Mouse (Mus musculus) heart, adult 2 months (tissue): ENCODE results near the gene Pde8a. TPM values are rescaled to one million over a fixed set of nuclear protein-coding genes. Genes with fewer than 3 reads are reported as not detected.
"Not testable (repeated sequence)": the region's sequence is repeated elsewhere in the genome, so short reads cannot be mapped to it uniquely, and the experiment has no call there.

ENCODE experiments used
- DNase-seq, 2 experiments: peaks; one replicate each; pipeline ENCODE4 v3.0.0; 2021
- H3K27ac ChIP-seq: fragments of 200-600 bp; 2 replicates; pipeline ENCODE4 v1.8.1; 2022
- H3K27me3 ChIP-seq: fragments of 200-500 bp; 2 replicates; pipeline ENCODE4 v1.6.1; 2012; ENCODE audit warnings: mild to moderate bottlenecking, low read length, inconsistent platforms, mixed read lengths; ENCODE audit not compliant: control insufficient read depth, insufficient read depth
- H3K36me3 ChIP-seq: fragments of 200-500 bp; 2 replicates; pipeline ENCODE4 v1.6.1; 2012; ENCODE audit warnings: low read length, inconsistent platforms; ENCODE audit not compliant: control insufficient read depth, insufficient read depth
- H3K4me1 ChIP-seq: fragments of 200-500 bp; 2 replicates; pipeline ENCODE4 v1.6.1; 2011; ENCODE audit warnings: low read length; ENCODE audit not compliant: control insufficient read depth, insufficient read depth
- H3K4me3 ChIP-seq: fragments of 200-600 bp; 2 replicates; pipeline ENCODE4 v1.8.1; 2022
- H3K79me2 ChIP-seq: fragments of 200-500 bp; replicated peaks from 2 replicates; pipeline ENCODE4 v1.6.1; 2012; ENCODE audit warnings: mild to moderate bottlenecking, inconsistent platforms, low read length, moderate library complexity, mixed read lengths; ENCODE audit not compliant: control insufficient read depth, insufficient read depth
- H3K9ac ChIP-seq: fragments of 200-500 bp; 2 replicates; pipeline ENCODE4 v1.6.1; 2012; ENCODE audit warnings: low read depth, mild to moderate bottlenecking, control low read depth, inconsistent platforms, low read length, mixed read lengths
- CTCF ChIP-seq: fragments of 200-600 bp; IDR thresholded peaks from 2 replicates; pipeline ENCODE4 v1.8.1; 2022; ENCODE audit warnings: antibody characterized with exemption, mild to moderate bottlenecking, moderate library complexity
- EP300 ChIP-seq: fragments of 200-500 bp; IDR thresholded peaks from 2 replicates; pipeline ENCODE4 v1.6.1; 2011; ENCODE audit warnings: low read depth, low read length, control low read depth; ENCODE audit not compliant: insufficient read depth
- POLR2A ChIP-seq: fragments of 200-500 bp; IDR thresholded peaks from 2 replicates; pipeline ENCODE4 v1.6.1; 2011; ENCODE audit warnings: mild to moderate bottlenecking, low read depth, low read length, control low read depth; ENCODE audit not compliant: insufficient read depth
- WGBS: fragments of 180-500 bp; shearing (Covaris S2); methylation state at CpG from one replicate; pipeline ENCODE4 v1.1.7; 2018; 5-methylcytosine and 5-hydroxymethylcytosine counted together
- intact Hi-C: fragments of 180-260 bp; cut with DNase I; formaldehyde crosslinking; loops from one replicate; pipeline ENCODE4 v1.15.1; 2025
- polyA plus RNA-seq: library from polyadenylated mRNA; depleted of rRNA; stranded (reverse); fragments of >200 nt; gene quantifications from 2 replicates; pipeline ENCODE4 v1.2.3, GENCODE M21; 2012
- total RNA-seq, 2 experiments: library from RNA; stranded (reverse); gene quantifications; 2 replicates each; pipeline ENCODE4 v1.2.3; 2021

The Pde8a gene
- total and polyA plus RNA-seq, 3 experiments, result 7.8 to 13.0 (median 12.2) TPM

- H3K79me2 ChIP-seq, result no peaks in the 10 kb centered on the region
- no peak for TF ChIP-seq EP300
- no peaks in the 10 kb centered on the region for H3K27me3 ChIP-seq
- H3K36me3 ChIP-seq, result no peaks in the 10 kb centered on the region
- H3K4me1 ChIP-seq, result no peaks in the 10 kb centered on the region; the same call in 1 of the 2 replicates
- intact Hi-C loops, result no loop called here
- H3K9ac ChIP-seq, result no peak overlapping the region
- 69% methylated on average over 5 of the region's 5 CpGs for WGBS
- H3K4me3 ChIP-seq, result no peak overlapping the region
- H3K27ac ChIP-seq, result no peak overlapping the region
- DNase-seq, result no peak
Observed at GRCm38 (mm10) chr7:81176187-81176769, 37.1 kb upstream of the Pde8a start.

- H3K79me2 ChIP-seq, result no peaks in the 10 kb centered on the region
- H3K4me3 ChIP-seq, result no peak overlapping the region
- no peak overlapping the region for H3K9ac ChIP-seq
- TF ChIP-seq POLR2A (no peak), EP300 (no peak), CTCF (no peak)
- no peaks in the 10 kb centered on the region for H3K27me3 ChIP-seq
- H3K27ac ChIP-seq, result no peak overlapping the region
- no peaks in the 10 kb centered on the region for H3K36me3 ChIP-seq
- intact Hi-C loops, result no loop called here
- no peak for DNase-seq
- no peaks in the 10 kb centered on the region; the same call in 1 of the 2 replicates for H3K4me1 ChIP-seq
- 68% methylated on average over 5 of the region's 5 CpGs for WGBS
Observed at GRCm38 (mm10) chr7:81179494-81179893, 33.9 kb upstream of the Pde8a start.

- H3K36me3 ChIP-seq, result no peaks in the 10 kb centered on the region
- H3K4me1 ChIP-seq, result no peaks in the 10 kb centered on the region
- no peak overlapping the region for H3K4me3 ChIP-seq
- no peak for TF ChIP-seq EP300
- TF ChIP-seq POLR2A, result no peak
- no peak for TF ChIP-seq CTCF
- 80% methylated on average over 10 of the region's 10 CpGs for WGBS
- no peaks in the 10 kb centered on the region for H3K79me2 ChIP-seq
- H3K27ac ChIP-seq, result no peak overlapping the region
- no peaks in the 10 kb centered on the region for H3K27me3 ChIP-seq
- no peak for DNase-seq
- intact Hi-C loops, result no loop called here
- H3K9ac ChIP-seq, result no peak overlapping the region
Observed at GRCm38 (mm10) chr7:81182492-81183175, 30.8 kb upstream of the Pde8a start.

GRCm38 (mm10) chr7:81183181-81183580 is 30.2 kb upstream of the Pde8a start:
- no peak overlapping the region for H3K9ac ChIP-seq
- TF ChIP-seq EP300 (no peak), POLR2A (no peak), CTCF (no peak)
- H3K36me3 ChIP-seq, result no peaks in the 10 kb centered on the region
- H3K27me3 ChIP-seq, result no peaks in the 10 kb centered on the region
- no peaks in the 10 kb centered on the region for H3K79me2 ChIP-seq
- no peak overlapping the region for H3K27ac ChIP-seq
- DNase-seq, result no peak
- no peak overlapping the region for H3K4me3 ChIP-seq
- H3K4me1 ChIP-seq, result no peaks in the 10 kb centered on the region
- intact Hi-C loops, result no loop called here

DNA sequence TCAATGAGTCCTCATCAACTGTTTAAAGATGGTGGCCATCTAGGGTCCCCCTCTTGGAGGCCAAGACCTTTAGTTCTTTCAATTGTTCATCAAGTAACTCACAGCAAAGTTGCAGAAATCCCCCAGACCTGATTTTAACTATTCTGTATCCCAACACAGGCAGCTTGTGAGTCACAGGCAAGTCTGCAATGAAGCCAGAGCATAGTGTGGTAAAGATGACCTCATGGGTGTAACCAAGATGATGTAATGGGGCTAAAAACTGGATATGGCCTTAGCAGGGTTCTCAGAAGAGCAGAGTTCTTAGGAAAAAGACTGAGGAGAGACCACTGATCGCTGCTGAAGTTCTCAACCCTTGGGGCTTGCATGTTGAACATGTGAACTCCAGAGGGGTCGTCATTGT is 29.3 kb upstream of the Pde8a start:
- Histone ChIP-seq H3K27ac (no peak overlapping the region), H3K4me1 (no peaks in the 10 kb centered on the region), H3K79me2 (no peaks in the 10 kb centered on the region), H3K4me3 (no peak overlapping the region), H3K36me3 (no peaks in the 10 kb centered on the region), H3K9ac (no peak overlapping the region), H3K27me3 (no peaks in the 10 kb centered on the region)
- no peak for DNase-seq
- 81% methylated on average over 2 of the region's 2 CpGs for WGBS
- intact Hi-C loops, result no loop called here
- TF ChIP-seq POLR2A (no peak), CTCF (no peak), EP300 (no peak)

GRCm38 (mm10) chr7:81184651-81185050 is 28.7 kb upstream of the Pde8a start:
- Histone ChIP-seq H3K36me3 (no peaks in the 10 kb centered on the region), H3K79me2 (no peaks in the 10 kb centered on the region), H3K27me3 (no peaks in the 10 kb centered on the region), H3K4me3 (no peak overlapping the region), H3K27ac (no peak overlapping the region), H3K9ac (no peak overlapping the region), H3K4me1 (no peaks in the 10 kb centered on the region)
- intact Hi-C loops, result no loop called here
- 75% methylated on average over 1 of the region's 1 CpGs for WGBS
- TF ChIP-seq POLR2A (no peak), CTCF (no peak), EP300 (no peak)
- DNase-seq, result no peak

GRCm38 (mm10) chr7:81186036-81186435 is 27.4 kb upstream of the Pde8a start:
- H3K4me1 ChIP-seq, H3K4me3 ChIP-seq, H3K9ac ChIP-seq, DNase-seq, H3K36me3 ChIP-seq, H3K79me2 ChIP-seq, H3K27ac ChIP-seq, intact Hi-C loops, H3K27me3 ChIP-seq: not testable (repeated sequence)
